Mouse (Mus musculus): ENCODE measurements at regions not wholly inside any gene's neighbourhood (a gene's known extent, or its start where the extent isn't known, plus 50 kb on each side); places are given as distances from the start of the nearest gene placed in this dataset.

DNA sequence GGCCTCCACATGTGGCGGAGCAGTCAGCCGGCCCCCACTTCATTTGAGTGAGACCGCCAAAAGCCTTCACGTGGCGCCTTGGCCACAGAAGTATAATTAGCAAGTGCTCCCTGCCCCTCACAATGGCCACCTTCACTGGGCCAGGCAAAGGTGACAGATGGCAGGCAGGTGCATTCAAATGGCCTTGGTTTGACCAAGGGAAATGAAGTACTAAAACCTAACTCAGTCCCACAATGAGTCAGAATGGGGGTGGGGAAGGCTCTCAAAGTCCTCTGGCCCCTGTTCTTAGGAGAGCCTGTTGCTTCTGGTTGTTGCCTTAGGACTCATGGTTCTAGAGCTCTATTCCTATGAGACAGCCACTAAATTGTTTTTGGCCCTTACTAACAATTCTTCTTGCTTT is 147.2 kb upstream of the Bcl6 start:
- in situ Hi-C loops (cut with MboI; ENCODE audit: low pct_unique_long_range_greater_than_20kb in 1 of 2, low sequenced_read_pairs in 2 of 2, unreplicated experiment in 1 of 2): no loop called here

DNA sequence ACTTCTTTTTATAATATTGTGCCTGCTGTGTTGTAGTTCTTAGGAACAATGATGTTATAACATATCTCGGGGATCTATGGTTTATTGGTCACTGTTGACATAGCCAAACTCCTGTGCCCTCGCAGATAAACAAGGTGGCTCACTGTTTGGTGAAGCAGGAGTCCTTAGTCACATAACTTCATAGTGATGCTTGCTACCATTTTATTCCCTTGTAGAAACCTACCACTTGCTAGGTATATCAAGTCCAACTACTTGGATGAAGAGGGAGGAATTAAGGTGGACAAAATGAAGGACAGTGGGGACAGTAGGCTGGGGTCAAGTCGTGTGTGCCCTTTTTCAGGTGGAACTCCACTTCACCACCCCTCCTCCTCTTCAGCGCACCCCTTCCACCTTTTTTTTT is 146.7 kb upstream of the Bcl6 start:
- in situ Hi-C loops (cut with MboI; ENCODE audit: low pct_unique_long_range_greater_than_20kb in 1 of 2, low sequenced_read_pairs in 2 of 2, unreplicated experiment in 1 of 2): no loop called here

- in situ Hi-C loops (cut with MboI; ENCODE audit: low pct_unique_long_range_greater_than_20kb in 1 of 2, low sequenced_read_pairs in 2 of 2, unreplicated experiment in 1 of 2): no loop called here
Measured at GRCm38 (mm10) chr16:24134486-24135050, 145.9 kb upstream of the Bcl6 start.

- in situ Hi-C loops (cut with MboI; ENCODE audit: low pct_unique_long_range_greater_than_20kb in 1 of 2, low sequenced_read_pairs in 2 of 2, unreplicated experiment in 1 of 2): no loop called here
Measured at GRCm38 (mm10) chr16:24130646-24131045, 142.0 kb upstream of the Bcl6 start.

GRCm38 (mm10) chr16:24129701-24130100 is 141.0 kb upstream of the Bcl6 start:
- in situ Hi-C loops (cut with MboI; ENCODE audit: low pct_unique_long_range_greater_than_20kb in 1 of 2, low sequenced_read_pairs in 2 of 2, unreplicated experiment in 1 of 2): no loop called here

DNA sequence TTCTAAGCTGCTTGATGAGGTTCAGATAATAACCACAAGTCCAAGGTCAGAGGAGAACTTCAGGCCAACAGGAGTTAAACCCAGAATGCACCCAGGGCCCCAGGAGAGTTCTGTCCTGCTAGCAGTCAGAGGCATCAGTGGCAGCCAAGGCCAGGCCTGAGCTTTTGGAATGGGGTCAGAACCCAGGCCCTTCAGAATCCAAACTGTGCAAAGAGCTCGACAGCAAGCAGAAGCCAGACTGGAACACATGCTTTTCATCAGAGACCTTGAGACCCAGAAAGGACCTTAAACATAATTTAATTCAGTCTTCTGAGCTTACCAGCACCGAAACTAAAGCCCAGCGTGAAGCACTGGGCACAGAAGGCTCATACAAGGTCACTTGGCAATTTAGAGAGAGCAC is 139.9 kb upstream of the Bcl6 start:
- in situ Hi-C loops (cut with MboI; ENCODE audit: low pct_unique_long_range_greater_than_20kb in 1 of 2, low sequenced_read_pairs in 2 of 2, unreplicated experiment in 1 of 2): no loop called here

GRCm38 (mm10) chr16:24124766-24125165 is 136.1 kb upstream of the Bcl6 start:
- in situ Hi-C loops (cut with MboI; ENCODE audit: low pct_unique_long_range_greater_than_20kb in 1 of 2, low sequenced_read_pairs in 2 of 2, unreplicated experiment in 1 of 2): no loop called here

- in situ Hi-C loops (cut with MboI; ENCODE audit: low pct_unique_long_range_greater_than_20kb in 1 of 2, low sequenced_read_pairs in 2 of 2, unreplicated experiment in 1 of 2): no loop called here
Measured at GRCm38 (mm10) chr16:24124083-24124482, 135.4 kb upstream of the Bcl6 start.

DNA sequence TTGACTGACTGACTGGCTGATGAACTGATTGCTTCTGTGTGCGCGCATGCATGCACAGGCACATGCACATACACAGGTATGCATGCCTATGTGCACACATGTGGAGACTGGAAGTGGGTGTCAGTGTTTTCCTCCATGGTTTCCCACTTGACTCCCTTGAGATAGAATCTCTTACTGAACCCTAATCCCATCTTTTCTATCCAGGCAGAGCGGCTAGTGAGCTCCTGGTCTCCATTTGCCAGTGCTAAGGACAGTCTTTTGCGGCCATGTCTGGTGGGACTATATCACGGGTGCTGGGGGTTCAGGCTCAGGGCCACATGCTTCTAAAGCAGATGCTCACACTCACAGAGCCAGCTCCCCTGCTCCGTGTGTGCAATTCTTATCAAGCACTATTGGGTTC is 133.0 kb upstream of the Bcl6 start:
- in situ Hi-C loops (cut with MboI; ENCODE audit: low pct_unique_long_range_greater_than_20kb in 1 of 2, low sequenced_read_pairs in 2 of 2, unreplicated experiment in 1 of 2): no loop called here

- in situ Hi-C loops (cut with MboI; ENCODE audit: low pct_unique_long_range_greater_than_20kb in 1 of 2, low sequenced_read_pairs in 2 of 2, unreplicated experiment in 1 of 2): no loop called here
Measured at GRCm38 (mm10) chr16:24120836-24121235, 132.2 kb upstream of the Bcl6 start.

- in situ Hi-C loops (cut with MboI; ENCODE audit: low pct_unique_long_range_greater_than_20kb in 1 of 2, low sequenced_read_pairs in 2 of 2, unreplicated experiment in 1 of 2): no loop called here
Measured at GRCm38 (mm10) chr16:24118487-24118886, 129.8 kb upstream of the Bcl6 start.

GRCm38 (mm10) chr16:24102854-24103690 is 114.4 kb upstream of the Bcl6 start:
- in situ Hi-C loops (cut with MboI; ENCODE audit: low pct_unique_long_range_greater_than_20kb in 1 of 2, low sequenced_read_pairs in 2 of 2, unreplicated experiment in 1 of 2): no loop called here

- in situ Hi-C loops (cut with MboI; ENCODE audit: low pct_unique_long_range_greater_than_20kb in 1 of 2, low sequenced_read_pairs in 2 of 2, unreplicated experiment in 1 of 2): no loop called here
Measured at GRCm38 (mm10) chr16:24097596-24097995, 108.9 kb upstream of the Bcl6 start.

DNA sequence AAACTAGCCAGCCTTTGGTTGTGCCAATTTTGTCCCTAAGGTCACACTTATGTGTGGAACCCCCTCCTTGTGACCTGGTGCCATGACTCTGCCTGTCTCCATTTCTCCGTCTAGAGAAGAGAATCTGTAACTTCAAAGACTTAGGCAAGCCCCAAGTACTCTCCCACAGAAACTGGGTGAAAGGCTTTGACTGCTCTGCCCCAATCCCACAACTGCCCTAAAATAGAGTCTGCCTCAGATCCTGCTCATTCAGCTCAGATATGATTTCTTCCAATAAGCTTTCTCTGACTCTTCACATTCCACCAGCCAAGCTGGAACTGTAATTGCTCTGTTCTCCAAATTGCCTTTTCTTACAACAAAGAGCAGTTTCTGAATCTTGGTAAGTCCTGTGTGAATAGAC is 107.4 kb upstream of the Bcl6 start:
- in situ Hi-C loops (cut with MboI; ENCODE audit: low pct_unique_long_range_greater_than_20kb in 1 of 2, low sequenced_read_pairs in 2 of 2, unreplicated experiment in 1 of 2): no loop called here

DNA sequence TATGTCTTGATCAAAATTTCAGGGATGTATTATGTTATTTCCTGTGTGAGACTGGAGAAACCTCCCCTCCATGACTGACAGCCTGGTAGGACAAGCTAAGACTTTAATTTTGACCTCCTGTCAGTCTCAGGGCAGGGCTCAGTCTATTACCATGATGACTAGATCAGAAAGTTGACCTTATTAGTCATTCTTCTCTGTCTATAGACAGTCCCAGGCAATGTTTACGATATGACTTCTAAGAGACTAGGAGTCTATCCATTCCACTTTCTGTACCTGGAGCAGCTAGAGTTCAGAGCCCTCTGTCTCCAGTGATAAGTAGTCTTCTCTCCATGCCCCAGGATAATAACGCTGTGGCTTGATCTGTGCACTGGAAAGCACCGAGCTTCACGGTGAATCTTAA is 107.0 kb upstream of the Bcl6 start:
- in situ Hi-C loops (cut with MboI; ENCODE audit: low pct_unique_long_range_greater_than_20kb in 1 of 2, low sequenced_read_pairs in 2 of 2, unreplicated experiment in 1 of 2): no loop called here

GRCm38 (mm10) chr16:24094566-24094965 is 105.9 kb upstream of the Bcl6 start:
- in situ Hi-C loops (cut with MboI; ENCODE audit: low pct_unique_long_range_greater_than_20kb in 1 of 2, low sequenced_read_pairs in 2 of 2, unreplicated experiment in 1 of 2): no loop called here

GRCm38 (mm10) chr16:24093624-24094023 is 105.0 kb upstream of the Bcl6 start:
- in situ Hi-C loops (cut with MboI; ENCODE audit: low pct_unique_long_range_greater_than_20kb in 1 of 2, low sequenced_read_pairs in 2 of 2, unreplicated experiment in 1 of 2): no loop called here

DNA sequence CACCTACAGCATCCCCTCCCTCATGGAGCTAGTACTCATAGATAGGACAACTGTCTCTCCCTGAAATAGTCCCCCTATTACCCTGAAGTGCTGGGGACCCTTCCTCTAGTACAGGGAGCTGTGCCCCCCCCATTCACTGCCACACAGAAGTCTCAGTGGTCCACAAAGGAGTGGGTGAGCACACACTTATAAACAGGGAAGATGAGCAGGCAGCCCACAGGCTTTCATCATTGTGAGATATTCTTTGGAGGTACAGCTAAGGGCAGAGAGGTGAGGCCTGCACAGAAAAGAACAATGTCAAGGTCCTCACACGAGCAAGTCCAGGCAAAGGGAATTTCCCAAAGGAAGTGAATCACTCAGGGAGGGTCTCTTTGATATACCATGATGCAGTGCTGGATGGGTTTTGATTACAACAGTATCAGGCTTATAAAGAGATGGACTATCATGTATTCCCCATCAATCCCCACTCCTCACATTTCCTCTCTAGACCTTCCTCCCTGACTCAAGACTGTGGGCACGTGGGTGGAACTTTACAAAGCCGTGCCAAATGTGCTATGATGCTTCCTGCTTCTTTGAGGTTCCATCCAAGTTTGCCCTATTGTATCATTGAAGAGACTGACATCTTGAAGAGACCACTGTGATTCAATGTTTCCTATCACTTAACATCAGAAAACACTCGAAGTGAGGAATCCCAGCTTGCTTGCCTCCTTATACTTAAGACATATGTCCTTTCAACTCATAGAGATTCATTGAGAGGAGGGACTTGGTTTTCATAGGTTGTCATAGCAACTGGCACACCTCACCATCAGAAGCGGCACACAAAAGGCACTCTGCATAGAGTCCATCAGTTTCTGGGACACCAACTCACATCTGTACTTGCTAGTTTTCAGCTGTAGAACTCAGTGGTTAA is 104.2 kb upstream of the Bcl6 start:
- in situ Hi-C loops (cut with MboI; ENCODE audit: low pct_unique_long_range_greater_than_20kb in 1 of 2, low sequenced_read_pairs in 2 of 2, unreplicated experiment in 1 of 2): no loop called here

DNA sequence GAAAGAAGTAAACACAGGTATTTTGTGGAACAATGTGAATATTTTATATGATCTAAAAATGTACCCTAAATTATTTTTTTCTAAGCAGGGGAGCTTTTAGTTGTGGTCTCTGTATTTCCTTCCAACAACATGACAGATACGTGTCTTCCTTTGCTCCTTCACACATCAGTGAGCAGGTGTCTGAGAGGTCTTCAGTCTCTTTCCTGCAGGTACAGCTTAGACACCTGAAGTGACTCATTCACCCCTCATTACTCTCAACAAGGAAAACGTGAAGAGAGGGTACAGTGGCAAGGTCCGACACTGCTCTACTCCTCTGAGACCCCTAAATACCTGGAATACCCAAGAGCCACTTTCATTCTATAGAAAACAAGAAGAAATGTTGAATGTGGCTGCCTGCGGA is 103.5 kb upstream of the Bcl6 start:
- in situ Hi-C loops (cut with MboI; ENCODE audit: low pct_unique_long_range_greater_than_20kb in 1 of 2, low sequenced_read_pairs in 2 of 2, unreplicated experiment in 1 of 2): no loop called here

Data from mouse embryonic stem cell (cell line).